Mouse (Mus musculus) myocyte (in vitro differentiated cells): ENCODE measurements around the gene Prkag1. TPM values are rescaled to one million over a fixed set of nuclear protein-coding genes. Genes with fewer than 3 reads are reported as not detected.

Experiments
- H3K27me3 ChIP-seq: one replicate; pipeline ENCODE4 v1.6.1; 2011; ENCODE audit not compliant: control insufficient read depth, insufficient read depth, insufficient read length
- H3K36me3 ChIP-seq: one replicate; pipeline ENCODE4 v1.6.1; 2011; ENCODE audit not compliant: control insufficient read depth, insufficient read depth
- H3K4me2 ChIP-seq: one replicate; pipeline ENCODE4 v1.6.1; 2011; ENCODE audit warnings: low read depth, control low read depth
- H3K4me3 ChIP-seq: one replicate; pipeline ENCODE4 v1.5.1; 2011; ENCODE audit warnings: mild to moderate bottlenecking, control low read depth, moderate library complexity
- H3K79me2 ChIP-seq: one replicate; pipeline ENCODE4 v1.6.1; 2011; ENCODE audit not compliant: control insufficient read depth, insufficient read depth
- H3ac ChIP-seq: one replicate; pipeline ENCODE4 v1.6.1; 2011; ENCODE audit not compliant: control insufficient read depth, insufficient read length
- CEBPB ChIP-seq: IDR thresholded peaks from 2 replicates; pipeline ENCODE4 v1.6.1; 2011; ENCODE audit warnings: mild to moderate bottlenecking, moderate library complexity; ENCODE audit not compliant: poor library complexity, insufficient read depth, severe bottlenecking
- MAX ChIP-seq: IDR thresholded peaks from one replicate; pipeline ENCODE4 v1.6.1; 2011; ENCODE audit warnings: low read depth, mild to moderate bottlenecking, control low read depth
- MYOD1 ChIP-seq, 3 experiments: IDR thresholded peaks; one replicate each; pipeline ENCODE4 v1.6.1; 2011; ENCODE audit warnings: control low read depth in 2 of 3, low read depth in 2 of 3, mild to moderate bottlenecking in 2 of 3, moderate library complexity in 1 of 3; ENCODE audit not compliant: insufficient read length in 2 of 3, control insufficient read depth in 1 of 3
- MYOG ChIP-seq, 3 experiments: IDR thresholded peaks; one replicate each; pipeline ENCODE4 v1.6.1; 2011; ENCODE audit warnings: control low read depth in 2 of 3, low read depth in 2 of 3, mild to moderate bottlenecking in 2 of 3; ENCODE audit not compliant: insufficient read length in 2 of 3, control insufficient read depth in 1 of 3, insufficient read depth in 1 of 3
- POLR2A ChIP-seq: IDR thresholded peaks from one replicate; pipeline ENCODE4 v1.6.1; 2011; ENCODE audit warnings: low read depth, mild to moderate bottlenecking, control low read depth, moderate library complexity; ENCODE audit not compliant: insufficient read length
- POLR2AphosphoS2 ChIP-seq: IDR thresholded peaks from one replicate; pipeline ENCODE4 v1.6.1; 2011; ENCODE audit warnings: low read depth, control low read depth; ENCODE audit not compliant: insufficient read length
- REST ChIP-seq: IDR thresholded peaks from one replicate; pipeline ENCODE4 v1.6.1; 2011; ENCODE audit warnings: mild to moderate bottlenecking, control low read depth, moderate library complexity; ENCODE audit not compliant: insufficient read depth, insufficient read length
- SRF ChIP-seq: IDR thresholded peaks from one replicate; pipeline ENCODE4 v1.6.1; 2011; ENCODE audit warnings: low read depth; ENCODE audit not compliant: control insufficient read depth, insufficient read length
- TCF3 ChIP-seq: IDR thresholded peaks from one replicate; pipeline ENCODE4 v1.6.1; 2011; ENCODE audit warnings: low read depth, control low read depth; ENCODE audit not compliant: insufficient read length
- USF1 ChIP-seq: IDR thresholded peaks from one replicate; pipeline ENCODE4 v1.6.1; 2011; ENCODE audit warnings: low read depth, mild to moderate bottlenecking, control low read depth, moderate library complexity
- polyA plus RNA-seq: library from polyadenylated mRNA; unstranded; fragments of >200 nt; fragmentation: generic; extraction: Trizol; gene quantifications from one replicate; pipeline ENCODE4 v1.2.1, GENCODE M21; 2012; ENCODE audit warnings: missing spikeins

The Prkag1 gene
- polyA plus RNA-seq, 1 experiment = 99.7 TPM

GRCm38 (mm10) chr15:98791771-98792170 is 39.5 kb downstream of the Prkag1 start:
- H3K79me2 ChIP-seq = no peaks in the 10 kb centered on the region
- H3K4me3 ChIP-seq = no peak overlapping the region
- H3K36me3 ChIP-seq = no peaks in the 10 kb centered on the region
- no peak overlapping the region for H3K4me2 ChIP-seq
- no peak for TF ChIP-seq TCF3
- peaks cover 60% of the 10 kb centered on the region for H3K27me3 ChIP-seq
- H3ac ChIP-seq = no peak overlapping the region

GRCm38 (mm10) chr15:98791221-98791620 is 40.1 kb downstream of the Prkag1 start:
- Histone ChIP-seq H3K36me3 (no peaks in the 10 kb centered on the region), H3K79me2 (no peaks in the 10 kb centered on the region), H3ac (no peak overlapping the region), H3K27me3 (peaks cover 55% of the 10 kb centered on the region), H3K4me3 (no peak overlapping the region), H3K4me2 (peak overlapping the region; percentile 54)
- TF ChIP-seq REST = no peak
- TF ChIP-seq MYOD1 (IDR thresholded peaks at IDR 0.05; ENCODE audit: control insufficient read depth in 1 of 3, insufficient read length in 2 of 3, low read depth in 2 of 3) = peak in 1 of 3 experiments; percentile 23

- Histone ChIP-seq H3K4me3 (no peak overlapping the region), H3K27me3 (peaks cover 54% of the 10 kb centered on the region), H3K79me2 (no peaks in the 10 kb centered on the region), H3K4me2 (peak overlapping the region; percentile 54), H3K36me3 (no peaks in the 10 kb centered on the region), H3ac (no peak overlapping the region)
- TF ChIP-seq MYOG (IDR thresholded peaks at IDR 0.05; ENCODE audit: control insufficient read depth in 1 of 3, insufficient read depth in 1 of 3, insufficient read length in 2 of 3, low read depth in 2 of 3) (peak in 1 of 3 experiments; percentile 61), CEBPB (no peak), MYOD1 (IDR thresholded peaks at IDR 0.05; ENCODE audit: control insufficient read depth in 1 of 3, insufficient read length in 2 of 3, low read depth in 2 of 3) (peak in 2 of 3 experiments; percentile 38 to 49)
These were observed 40.6 kb downstream of the Prkag1 start for GRCm38 (mm10) chr15:98790761-98791160.

GRCm38 (mm10) chr15:98789661-98790535 is 41.4 kb downstream of the Prkag1 start, which contains the start of gene Wnt1:
Wnt1 (plus strand) TSS chr15:98789857.
- peak within 1 kb of the TSS; percentile 54 for H3K4me2 ChIP-seq
- no peak within 1 kb of the TSS for H3K4me3 ChIP-seq
- H3K36me3 ChIP-seq = no peaks in the 10 kb centered on the region
- no peak within 1 kb of the TSS for H3ac ChIP-seq
- TF ChIP-seq MYOD1 (IDR thresholded peaks at IDR 0.05; ENCODE audit: control insufficient read depth in 1 of 3, insufficient read length in 2 of 3, low read depth in 2 of 3) (peak in 1 of 3 experiments; percentile 36), CEBPB (no peak), REST (no peak), USF1 (no peak), MAX (no peak), POLR2A (no peak), MYOG (IDR thresholded peaks at IDR 0.05; ENCODE audit: control insufficient read depth in 1 of 3, insufficient read depth in 1 of 3, insufficient read length in 2 of 3, low read depth in 2 of 3) (peak in 1 of 3 experiments; percentile 18), SRF (no peak)
- no peaks in the 10 kb centered on the region for H3K79me2 ChIP-seq
- peaks cover 48% of the 10 kb centered on the region for H3K27me3 ChIP-seq

- H3K4me3 ChIP-seq = no peak overlapping the region
- TF ChIP-seq MYOD1 (IDR thresholded peaks at IDR 0.05; ENCODE audit: control insufficient read depth in 1 of 3, insufficient read length in 2 of 3, low read depth in 2 of 3) (peak in 2 of 3 experiments; percentile 19 to 26), USF1 (no peak)
- peak overlapping the region; percentile 46 for H3K4me2 ChIP-seq
These were observed 42.2 kb downstream of the Prkag1 start for GRCm38 (mm10) chr15:98788972-98789660.

GRCm38 (mm10) chr15:98787930-98788329 is 43.4 kb downstream of the Prkag1 start:
- Histone ChIP-seq H3K79me2 (no peaks in the 10 kb centered on the region), H3K27me3 (peaks cover 43% of the 10 kb centered on the region), H3K4me3 (no peak overlapping the region), H3K4me2 (no peak overlapping the region), H3K36me3 (no peaks in the 10 kb centered on the region), H3ac (no peak overlapping the region)
- no peak for TF ChIP-seq POLR2AphosphoS2
- no peak for TF ChIP-seq USF1
- no peak for TF ChIP-seq MAX
- no peak for TF ChIP-seq MYOD1 (IDR thresholded peaks at IDR 0.05; ENCODE audit: control insufficient read depth in 1 of 3, insufficient read length in 2 of 3, low read depth in 2 of 3)

More at GRCm38 (mm10) chr15:98788972-98789660, 42.2 kb downstream of the Prkag1 start:
- H3ac ChIP-seq = no peak overlapping the region
- peaks cover 48% of the 10 kb centered on the region for H3K27me3 ChIP-seq
- no peaks in the 10 kb centered on the region for H3K79me2 ChIP-seq
- no peaks in the 10 kb centered on the region for H3K36me3 ChIP-seq
